Mouse (Mus musculus) neural tube, embryonic 12.5 days (tissue): Measurements from ENCODE around the gene Pfkp. TPM values are rescaled to one million over a fixed set of nuclear protein-coding genes. Genes with fewer than 3 reads are reported as not detected.

Experiments
- ATAC-seq: fragments of 200-750 bp; cut with Nextera tagmentation; 2 replicates; pipeline ENCODE4 v1.8.0; 2017; ENCODE audit warnings: low read depth, mild to moderate bottlenecking, moderate TSS enrichment, moderate library complexity; ENCODE audit not compliant: low FRiP score
- H3K27ac ChIP-seq: fragments of 300-500 bp; sonication (generic); 2 replicates; pipeline ENCODE4 v1.5.1; 2016
- H3K27me3 ChIP-seq: fragments of 300-500 bp; sonication (generic); replicated peaks from 2 replicates; pipeline ENCODE4 v1.6.1; 2016; ENCODE audit warnings: mild to moderate bottlenecking
- H3K36me3 ChIP-seq: fragments of 300-500 bp; sonication (generic); 2 replicates; pipeline ENCODE4 v1.6.1; 2016; ENCODE audit warnings: mild to moderate bottlenecking
- H3K4me1 ChIP-seq: fragments of 300-500 bp; sonication (generic); 2 replicates; pipeline ENCODE4 v1.6.1; 2016
- H3K4me2 ChIP-seq: fragments of 300-500 bp; sonication (generic); replicated peaks from 2 replicates; pipeline ENCODE4 v1.6.1; 2016; ENCODE audit warnings: mild to moderate bottlenecking
- H3K4me3 ChIP-seq: fragments of 300-500 bp; sonication (generic); 2 replicates; pipeline ENCODE4 v1.5.1; 2016
- H3K9ac ChIP-seq: fragments of 300-500 bp; sonication (generic); 2 replicates; pipeline ENCODE4 v1.6.1; 2016; ENCODE audit warnings: mild to moderate bottlenecking
- H3K9me3 ChIP-seq: fragments of 300-500 bp; sonication (generic); 2 replicates; pipeline ENCODE4 v1.6.1; 2016; ENCODE audit warnings: mild to moderate bottlenecking
- WGBS: fragments of 180-500 bp; shearing (Covaris S2); methylation state at CpG from one replicate; pipeline ENCODE4 v1.1.7; 2016; 5-methylcytosine and 5-hydroxymethylcytosine counted together
- polyA plus RNA-seq: library from polyadenylated mRNA; unstranded; fragments of >200 nt; fragmentation: Nextera tagmentation; extraction: Ambion mirVana; gene quantifications from 2 replicates; pipeline ENCODE4 v1.2.1, GENCODE M21; 2016

The Pfkp gene
- polyA plus RNA-seq, 1 experiment from 2014 or later, result 105 TPM

- peak overlapping the region; percentile 100 for H3K4me2 ChIP-seq
- peaks cover 8% of the 10 kb centered on the region; the same call in 1 of the 2 replicates for H3K4me1 ChIP-seq
- H3K27me3 ChIP-seq, result no peaks in the 10 kb centered on the region
- H3K4me3 ChIP-seq, result peak overlapping the region; percentile 56
- H3K9me3 ChIP-seq, result no peaks in the 10 kb centered on the region
- ATAC-seq, result peak; percentile 35
- H3K36me3 ChIP-seq, result no peaks in the 10 kb centered on the region
- no peak overlapping the region for H3K27ac ChIP-seq
- under 1% methylated on average over 39 of the region's 39 CpGs for WGBS
- peak overlapping the region; percentile 65 for H3K9ac ChIP-seq
Measured at GRCm38 (mm10) chr13:6647067-6647991, 1.2 kb downstream of the Pfkp start.

- ATAC-seq, result no peak
- no peaks in the 10 kb centered on the region for H3K9me3 ChIP-seq
- 41% methylated on average over 3 of the region's 3 CpGs for WGBS
- peak overlapping the region; percentile 56 for H3K4me3 ChIP-seq
- H3K36me3 ChIP-seq, result no peaks in the 10 kb centered on the region
- H3K27me3 ChIP-seq, result no peaks in the 10 kb centered on the region
- no peak overlapping the region for H3K27ac ChIP-seq
- peaks cover 8% of the 10 kb centered on the region; the same call in 1 of the 2 replicates for H3K4me1 ChIP-seq
- H3K9ac ChIP-seq, result 0 out of 2 replicates have a peak overlapping the region, but pooled peaks have one; percentile 65
- peak overlapping the region; percentile 100 for H3K4me2 ChIP-seq
Measured at GRCm38 (mm10) chr13:6646674-6647066, 1.9 kb downstream of the Pfkp start.

GRCm38 (mm10) chr13:6646266-6646665 is 2.3 kb downstream of the Pfkp start:
- Histone ChIP-seq H3K36me3 (no peaks in the 10 kb centered on the region), H3K4me3 (no peak overlapping the region), H3K9ac (no peak overlapping the region), H3K27me3 (no peaks in the 10 kb centered on the region), H3K9me3 (no peaks in the 10 kb centered on the region), H3K27ac (no peak overlapping the region), H3K4me1 (peaks cover 8% of the 10 kb centered on the region; the same call in 1 of the 2 replicates), H3K4me2 (no peak overlapping the region; the same call in 1 of the 2 replicates)
- ATAC-seq, result no peak
- WGBS, result 78% methylated on average over 2 of the region's 2 CpGs

- 87% methylated on average over 5 of the region's 5 CpGs for WGBS
- no peak for ATAC-seq
Measured at GRCm38 (mm10) chr13:6643968-6644367, 4.6 kb downstream of the Pfkp start.

GRCm38 (mm10) chr13:6643026-6643425 is 5.6 kb downstream of the Pfkp start:
- no peaks in the 10 kb centered on the region for H3K36me3 ChIP-seq
- no peak overlapping the region for H3K4me2 ChIP-seq
- H3K4me3 ChIP-seq, result no peak overlapping the region
- H3K4me1 ChIP-seq, result peaks cover 3% of the 10 kb centered on the region; the same call in 1 of the 2 replicates
- no peak overlapping the region for H3K27ac ChIP-seq
- WGBS, result 85% methylated on average over 4 of the region's 4 CpGs
- H3K27me3 ChIP-seq, result no peaks in the 10 kb centered on the region
- ATAC-seq, result no peak
- no peaks in the 10 kb centered on the region for H3K9me3 ChIP-seq
- no peak overlapping the region for H3K9ac ChIP-seq

More at GRCm38 (mm10) chr13:6643968-6644367, 4.6 kb downstream of the Pfkp start:
- H3K9ac ChIP-seq, result no peak overlapping the region
- no peak overlapping the region for H3K4me2 ChIP-seq
- H3K36me3 ChIP-seq, result no peaks in the 10 kb centered on the region
- H3K9me3 ChIP-seq, result no peaks in the 10 kb centered on the region
- H3K27me3 ChIP-seq, result no peaks in the 10 kb centered on the region
- H3K4me3 ChIP-seq, result no peak overlapping the region
- peaks cover 8% of the 10 kb centered on the region; the same call in 1 of the 2 replicates for H3K4me1 ChIP-seq
- H3K27ac ChIP-seq, result no peak overlapping the region

- 90% methylated on average over 5 of the region's 5 CpGs for WGBS
- no peaks in the 10 kb centered on the region for H3K9me3 ChIP-seq
Measured at GRCm38 (mm10) chr13:6642453-6642852, 6.1 kb downstream of the Pfkp start.

GRCm38 (mm10) chr13:6641497-6641896 is 7.1 kb downstream of the Pfkp start:
- 84% methylated on average over 1 of the region's 1 CpGs for WGBS
- H3K4me3 ChIP-seq, result no peak overlapping the region
- H3K4me1 ChIP-seq, result no peaks in the 10 kb centered on the region
- no peaks in the 10 kb centered on the region for H3K27me3 ChIP-seq
- no peak overlapping the region for H3K27ac ChIP-seq
- ATAC-seq, result no peak
- H3K36me3 ChIP-seq, result no peaks in the 10 kb centered on the region
- no peak overlapping the region for H3K4me2 ChIP-seq
- H3K9me3 ChIP-seq, result no peaks in the 10 kb centered on the region
- no peak overlapping the region for H3K9ac ChIP-seq

More at GRCm38 (mm10) chr13:6642453-6642852, 6.1 kb downstream of the Pfkp start:
- ATAC-seq, result no peak
- Histone ChIP-seq H3K27ac (no peak overlapping the region), H3K4me2 (no peak overlapping the region), H3K4me1 (peaks cover 3% of the 10 kb centered on the region; the same call in 1 of the 2 replicates), H3K9ac (no peak overlapping the region), H3K4me3 (no peak overlapping the region), H3K36me3 (no peaks in the 10 kb centered on the region), H3K27me3 (no peaks in the 10 kb centered on the region)

- Histone ChIP-seq H3K4me3 (no peak overlapping the region), H3K27me3 (no peaks in the 10 kb centered on the region)
- 85% methylated on average over 5 of the region's 5 CpGs for WGBS
Measured at GRCm38 (mm10) chr13:6639507-6640030, 9.0 kb downstream of the Pfkp start.

GRCm38 (mm10) chr13:6638976-6639375 is 9.6 kb downstream of the Pfkp start:
- no peaks in the 10 kb centered on the region for H3K27me3 ChIP-seq
- whole genome bisulfite sequencing, result 91% methylated on average over 3 of the region's 3 CpGs
- H3K4me2 ChIP-seq, result no peak overlapping the region
- H3K36me3 ChIP-seq, result no peaks in the 10 kb centered on the region
- ATAC-seq, result no peak
- H3K4me1 ChIP-seq, result no peaks in the 10 kb centered on the region
- H3K9me3 ChIP-seq, result no peaks in the 10 kb centered on the region
- no peak overlapping the region for H3K9ac ChIP-seq
- no peak overlapping the region for H3K27ac ChIP-seq
- H3K4me3 ChIP-seq, result no peak overlapping the region

More at GRCm38 (mm10) chr13:6639507-6640030, 9.0 kb downstream of the Pfkp start:
- no peaks in the 10 kb centered on the region for H3K9me3 ChIP-seq
- no peak for ATAC-seq
- no peak overlapping the region for H3K27ac ChIP-seq
- H3K9ac ChIP-seq, result no peak overlapping the region
- H3K4me2 ChIP-seq, result no peak overlapping the region
- H3K4me1 ChIP-seq, result no peaks in the 10 kb centered on the region
- no peaks in the 10 kb centered on the region for H3K36me3 ChIP-seq

- H3K9me3 ChIP-seq, result no peaks in the 10 kb centered on the region
- H3K9ac ChIP-seq, result no peak overlapping the region
- WGBS, result 56% methylated on average over 1 of the region's 1 CpGs
- H3K36me3 ChIP-seq, result no peaks in the 10 kb centered on the region
- H3K27ac ChIP-seq, result no peak overlapping the region
- H3K4me1 ChIP-seq, result no peaks in the 10 kb centered on the region
- H3K27me3 ChIP-seq, result no peaks in the 10 kb centered on the region
- no peak for ATAC-seq
- no peak overlapping the region for H3K4me2 ChIP-seq
- no peak overlapping the region for H3K4me3 ChIP-seq
Measured at GRCm38 (mm10) chr13:6638425-6638824, 10.2 kb downstream of the Pfkp start.

GRCm38 (mm10) chr13:6637534-6638124 is 10.9 kb downstream of the Pfkp start:
- WGBS, result 89% methylated on average over 7 of the region's 7 CpGs

GRCm38 (mm10) chr13:6636976-6637375 is 11.6 kb downstream of the Pfkp start:
- H3K9ac ChIP-seq, result no peak overlapping the region
- H3K36me3 ChIP-seq, result no peaks in the 10 kb centered on the region
- 84% methylated on average over 4 of the region's 4 CpGs for WGBS
- no peak overlapping the region for H3K27ac ChIP-seq
- no peak for ATAC-seq
- peaks cover 7% of the 10 kb centered on the region; the same call in 1 of the 2 replicates for H3K4me1 ChIP-seq
- H3K9me3 ChIP-seq, result no peaks in the 10 kb centered on the region
- no peak overlapping the region for H3K4me2 ChIP-seq
- H3K4me3 ChIP-seq, result no peak overlapping the region
- H3K27me3 ChIP-seq, result no peaks in the 10 kb centered on the region

More at GRCm38 (mm10) chr13:6637534-6638124, 10.9 kb downstream of the Pfkp start:
- Histone ChIP-seq H3K4me1 (0 out of 2 replicates have a peak, but pooled peaks cover under 1% of the 10 kb centered on the region), H3K27me3 (no peaks in the 10 kb centered on the region), H3K27ac (no peak overlapping the region), H3K4me2 (no peak overlapping the region), H3K9me3 (no peaks in the 10 kb centered on the region), H3K4me3 (no peak overlapping the region), H3K9ac (no peak overlapping the region), H3K36me3 (no peaks in the 10 kb centered on the region)
- ATAC-seq, result no peak
